Mouse (Mus musculus) ES-Bruce4 (cell line): Measurements from ENCODE around the gene Cmklr1.

Experiments
- CTCF ChIP-seq: IDR thresholded peaks from one replicate; pipeline ENCODE4 v1.8.1; 2011; ENCODE audit warnings: low read depth, low read length
- POLR2A ChIP-seq: IDR thresholded peaks from one replicate; pipeline ENCODE4 v1.8.1; 2011; ENCODE audit warnings: low read length; ENCODE audit not compliant: insufficient read depth

- TF ChIP-seq POLR2A (no peak), CTCF (no peak)
Observed at GRCm38 (mm10) chr5:113654821-113655220, 4.6 kb upstream of the Cmklr1 start.
